Mouse (Mus musculus): ENCODE results near the gene Akap8l. TPM values are rescaled to one million over a fixed set of nuclear protein-coding genes. Genes with fewer than 3 reads are reported as not detected.
A peak's percentile ranks its signal among the peaks of the same experiment; 100 is the strongest.

Gene Akap8l
- polyA plus RNA-seq, 1 experiment from 2014 or later, result 85.1 TPM

DNA sequence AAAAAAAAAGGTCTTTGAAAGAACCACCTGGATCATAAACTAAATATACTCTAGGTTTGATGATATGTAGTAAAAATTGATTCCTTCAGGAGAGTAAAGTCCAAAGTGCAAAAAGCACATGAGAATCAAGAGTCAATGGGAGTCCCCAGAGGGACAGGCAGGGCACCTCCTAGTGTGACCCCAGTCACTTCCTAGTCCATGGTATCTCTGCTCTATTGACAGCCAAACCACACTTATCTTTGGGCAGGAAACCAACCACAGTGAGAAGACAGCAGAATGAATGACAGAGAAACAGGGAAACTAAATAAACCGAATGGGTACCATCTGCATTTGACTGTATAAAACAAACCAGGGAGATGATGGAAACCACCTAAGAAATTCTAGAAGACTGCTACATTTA is 10.3 kb downstream of the Akap8l start:
- H3K27ac ChIP-seq, result no peak overlapping the region
- H3K4me1 ChIP-seq, result no peaks in the 10 kb centered on the region
- H3K9ac ChIP-seq, result no peak overlapping the region
- no peak overlapping the region for H3K4me2 ChIP-seq
- peaks cover 62% of the 10 kb centered on the region for H3K36me3 ChIP-seq
- ATAC-seq (ENCODE audit: insufficient number of reproducible peaks, low FRiP score, low TSS enrichment, low read depth), result no peak
- no peak overlapping the region for H3K4me3 ChIP-seq
- 81% methylated on average over 1 of the region's 1 CpGs for WGBS
- no peaks in the 10 kb centered on the region for H3K9me3 ChIP-seq
- no peaks in the 10 kb centered on the region for H3K27me3 ChIP-seq

DNA sequence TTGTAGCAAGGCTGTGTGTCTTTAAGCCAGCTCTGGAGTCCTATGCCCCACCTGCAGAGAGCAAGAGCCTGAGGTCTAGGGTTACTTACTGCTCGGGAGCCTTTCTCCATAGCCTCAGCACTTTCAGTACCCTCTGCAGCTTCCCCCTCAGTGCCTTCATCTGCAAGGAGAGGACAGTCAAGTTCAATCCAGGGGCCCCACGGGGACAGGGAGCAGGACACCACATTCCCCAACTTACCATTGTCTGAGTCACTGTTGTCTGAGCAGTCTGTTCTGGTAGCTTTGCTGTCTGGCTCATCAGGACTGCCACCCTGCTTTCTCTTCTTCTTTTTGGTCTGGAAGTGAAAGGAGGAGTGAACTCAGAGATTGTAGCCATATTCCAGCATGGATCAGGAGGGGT is 14.5 kb downstream of the Akap8l start:
- Histone ChIP-seq H3K4me3 (no peak overlapping the region), H3K27ac (no peak overlapping the region), H3K9ac (no peak overlapping the region), H3K4me1 (no peaks in the 10 kb centered on the region), H3K9me3 (no peaks in the 10 kb centered on the region), H3K4me2 (no peak overlapping the region), H3K27me3 (no peaks in the 10 kb centered on the region), H3K36me3 (peaks cover 80% of the 10 kb centered on the region)
- ATAC-seq (ENCODE audit: insufficient number of reproducible peaks, low FRiP score, low TSS enrichment, low read depth), result no peak
- WGBS, result 78% methylated on average over 2 of the region's 2 CpGs

DNA sequence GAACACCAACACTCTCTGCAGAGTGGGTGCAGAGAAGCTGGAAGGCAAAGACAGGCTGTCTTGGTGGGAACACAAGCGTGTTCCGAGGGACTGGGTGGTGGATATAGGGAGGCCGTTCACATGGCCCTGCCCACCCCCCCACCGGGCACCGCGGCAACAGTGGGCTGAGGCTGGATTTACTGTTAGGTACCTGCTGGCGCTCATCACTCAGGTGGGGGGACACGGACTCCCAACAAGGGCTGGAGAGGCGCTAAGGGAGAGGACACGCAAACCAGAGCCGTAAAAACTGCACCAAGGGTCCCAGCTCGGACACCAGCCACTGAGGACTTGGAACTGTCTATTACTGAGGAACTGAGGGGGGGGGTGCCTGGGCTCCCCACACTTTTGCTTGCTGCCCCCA is 15.5 kb downstream of the Akap8l start:
- ATAC-seq (ENCODE audit: insufficient number of reproducible peaks, low FRiP score, low TSS enrichment, low read depth), result no peak
- no peaks in the 10 kb centered on the region for H3K27me3 ChIP-seq
- no peaks in the 10 kb centered on the region for H3K4me1 ChIP-seq
- no peak overlapping the region for H3K9ac ChIP-seq
- 87% methylated on average over 12 of the region's 12 CpGs for WGBS
- no peak overlapping the region for H3K4me3 ChIP-seq
- no peak overlapping the region for H3K27ac ChIP-seq
- H3K9me3 ChIP-seq, result no peaks in the 10 kb centered on the region
- peaks cover 83% of the 10 kb centered on the region for H3K36me3 ChIP-seq
- no peak overlapping the region for H3K4me2 ChIP-seq

- 0 out of 2 replicates have a peak, but pooled peaks have one; percentile 32 for ATAC-seq (ENCODE audit: insufficient number of reproducible peaks, low FRiP score, low TSS enrichment, low read depth)
- Histone ChIP-seq H3K4me2 (no peak overlapping the region), H3K27ac (no peak overlapping the region), H3K4me3 (no peak overlapping the region), H3K27me3 (no peaks in the 10 kb centered on the region), H3K9me3 (no peaks in the 10 kb centered on the region), H3K9ac (no peak overlapping the region), H3K4me1 (no peaks in the 10 kb centered on the region), H3K36me3 (peaks cover 87% of the 10 kb centered on the region)
- 92% methylated on average over 31 of the region's 31 CpGs for WGBS
These were observed 16.6 kb downstream of the Akap8l start for GRCm38 (mm10) chr17:32333675-32334303.

DNA sequence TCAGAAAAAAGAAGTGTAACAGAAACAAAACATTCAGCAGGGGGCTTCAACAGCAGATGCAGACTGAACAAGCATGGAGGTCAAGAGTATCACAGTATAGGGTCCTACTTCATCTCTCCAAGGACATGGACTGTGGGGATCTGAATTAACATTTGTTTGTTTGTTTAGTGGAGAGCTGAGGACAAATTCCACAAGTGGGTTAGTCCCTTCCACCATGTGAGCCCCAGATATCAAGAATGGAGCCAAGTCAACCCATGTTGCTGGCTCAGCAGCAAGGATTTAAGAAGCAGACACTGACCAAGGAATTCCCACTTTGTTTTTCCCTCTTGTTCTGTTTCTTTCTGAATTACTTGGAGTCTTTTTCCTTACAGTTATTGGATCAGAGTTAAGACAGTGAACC is 22.9 kb downstream of the Akap8l start:
- no peak overlapping the region for H3K27ac ChIP-seq
- no peaks in the 10 kb centered on the region for H3K27me3 ChIP-seq
- 0 out of 2 replicates have a peak, but pooled peaks cover 5% of the 10 kb centered on the region for H3K4me1 ChIP-seq
- no peak overlapping the region for H3K9ac ChIP-seq
- peaks cover 63% of the 10 kb centered on the region for H3K36me3 ChIP-seq
- H3K4me2 ChIP-seq, result no peak overlapping the region
- H3K9me3 ChIP-seq, result no peaks in the 10 kb centered on the region
- ATAC-seq (ENCODE audit: insufficient number of reproducible peaks, low FRiP score, low TSS enrichment, low read depth), result no peak
- H3K4me3 ChIP-seq, result no peak overlapping the region

DNA sequence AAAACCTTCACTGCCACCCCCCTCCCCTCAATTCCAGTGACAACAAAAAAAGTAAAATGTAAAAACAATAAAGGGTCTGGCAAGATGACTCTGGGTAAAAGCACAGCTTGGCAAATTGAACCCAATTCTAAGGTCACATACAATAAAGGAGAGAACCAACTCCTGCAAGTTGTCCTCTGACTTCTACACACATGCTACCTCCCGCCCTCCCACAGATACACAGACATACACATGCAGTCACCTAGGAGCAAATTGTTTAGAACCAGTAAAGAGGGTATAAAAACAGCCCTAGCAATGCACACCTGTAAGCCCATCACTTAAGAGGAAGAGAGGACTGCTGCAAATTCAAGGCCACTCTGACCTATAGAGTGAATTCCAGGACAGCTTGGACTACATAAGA is 27.6 kb downstream of the Akap8l start:
- ATAC-seq (ENCODE audit: insufficient number of reproducible peaks, low FRiP score, low TSS enrichment, low read depth), result no peak
- 95% methylated on average over 1 of the region's 1 CpGs for WGBS
- no peaks in the 10 kb centered on the region for H3K9me3 ChIP-seq
- H3K27ac ChIP-seq, result no peak overlapping the region
- H3K9ac ChIP-seq, result no peak overlapping the region
- H3K27me3 ChIP-seq, result no peaks in the 10 kb centered on the region
- H3K4me1 ChIP-seq, result peaks cover 26% of the 10 kb centered on the region
- H3K4me3 ChIP-seq, result no peak overlapping the region
- H3K36me3 ChIP-seq, result peaks cover 40% of the 10 kb centered on the region
- no peak overlapping the region for H3K4me2 ChIP-seq

GRCm38 (mm10) chr17:32321836-32322235 is 28.6 kb downstream of the Akap8l start:
- H3K9ac ChIP-seq, result peak overlapping the region; percentile 75
- peak overlapping the region; percentile 94 for H3K4me3 ChIP-seq
- no peaks in the 10 kb centered on the region for H3K9me3 ChIP-seq
- peaks cover 26% of the 10 kb centered on the region for H3K4me1 ChIP-seq
- H3K4me2 ChIP-seq, result peak overlapping the region; percentile 72
- WGBS, result 16% methylated on average over 6 of the region's 6 CpGs
- H3K27ac ChIP-seq, result peak overlapping the region; percentile 97
- ATAC-seq (ENCODE audit: insufficient number of reproducible peaks, low FRiP score, low TSS enrichment, low read depth), result no peak
- no peaks in the 10 kb centered on the region for H3K27me3 ChIP-seq
- peaks cover 46% of the 10 kb centered on the region for H3K36me3 ChIP-seq

DNA sequence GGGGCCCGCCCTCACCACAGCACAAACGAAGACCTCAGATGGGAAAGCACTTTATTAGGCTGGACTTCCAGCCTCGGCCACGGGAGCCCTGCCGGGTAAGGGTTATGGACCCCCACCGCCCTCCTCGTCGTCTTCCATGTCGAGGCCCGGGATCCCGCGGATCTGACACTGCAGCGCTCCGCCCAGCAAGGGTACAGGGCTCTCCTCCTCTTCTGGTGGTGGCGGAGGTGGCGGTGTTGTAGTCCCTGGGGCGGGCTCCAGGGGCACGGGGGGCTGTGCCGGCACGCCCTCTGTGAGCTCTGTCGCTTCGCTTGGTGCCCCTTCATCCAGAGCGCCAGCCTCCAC is 29.0 kb downstream of the Akap8l start:
- Histone ChIP-seq H3K9me3 (no peaks in the 10 kb centered on the region), H3K4me1 (peaks cover 26% of the 10 kb centered on the region), H3K36me3 (peaks cover 46% of the 10 kb centered on the region), H3K4me2 (peak overlapping the region; percentile 72), H3K27me3 (no peaks in the 10 kb centered on the region), H3K9ac (peak overlapping the region; percentile 75), H3K4me3 (peak overlapping the region; percentile 94), H3K27ac (peak overlapping the region; percentile 97)
- 0% methylated on average over 23 of the region's 23 CpGs for WGBS
- ATAC-seq (ENCODE audit: insufficient number of reproducible peaks, low FRiP score, low TSS enrichment, low read depth), result peak; percentile 66

- H3K4me3 ChIP-seq, result peak within 1 kb of the TSS; percentile 94
- no peaks in the 10 kb centered on the region for H3K9me3 ChIP-seq
- H3K4me2 ChIP-seq, result peak within 1 kb of the TSS; percentile 76
- peak within 1 kb of the TSS; percentile 97 for H3K27ac ChIP-seq
- peaks cover 26% of the 10 kb centered on the region for H3K4me1 ChIP-seq
- no peaks in the 10 kb centered on the region for H3K27me3 ChIP-seq
- H3K9ac ChIP-seq, result peak within 1 kb of the TSS; percentile 82
- peaks cover 46% of the 10 kb centered on the region for H3K36me3 ChIP-seq
- WGBS, result under 1% methylated on average over 83 of the region's 83 CpGs
- ATAC-seq (ENCODE audit: insufficient number of reproducible peaks, low FRiP score, low TSS enrichment, low read depth), result peak; percentile 99
These were observed 29.6 kb downstream of the Akap8l start, which contains the start of gene Akap8 for GRCm38 (mm10) chr17:32320597-32321389. TSS of gene Akap8 (minus strand) at chr17:32321238.

- Histone ChIP-seq H3K4me2 (peak overlapping the region; percentile 76), H3K9ac (peak overlapping the region; percentile 82), H3K27ac (peak overlapping the region; percentile 97), H3K4me1 (peaks cover 26% of the 10 kb centered on the region), H3K36me3 (peaks cover 48% of the 10 kb centered on the region), H3K27me3 (no peaks in the 10 kb centered on the region), H3K4me3 (peak overlapping the region; percentile 94), H3K9me3 (no peaks in the 10 kb centered on the region)
- 0% methylated on average over 7 of the region's 7 CpGs for WGBS
- no peak for ATAC-seq (ENCODE audit: insufficient number of reproducible peaks, low FRiP score, low TSS enrichment, low read depth)
These were observed 30.5 kb downstream of the Akap8l start for GRCm38 (mm10) chr17:32319950-32320349.

- Histone ChIP-seq H3K9me3 (no peaks in the 10 kb centered on the region), H3K4me1 (peaks cover 24% of the 10 kb centered on the region), H3K27ac (no peak overlapping the region), H3K4me2 (no peak overlapping the region), H3K4me3 (no peak overlapping the region), H3K9ac (no peak overlapping the region), H3K27me3 (no peaks in the 10 kb centered on the region), H3K36me3 (peaks cover 59% of the 10 kb centered on the region)
- no peak for ATAC-seq (ENCODE audit: insufficient number of reproducible peaks, low FRiP score, low TSS enrichment, low read depth)
- 84% methylated on average over 3 of the region's 3 CpGs for WGBS
These were observed 32.7 kb downstream of the Akap8l start for GRCm38 (mm10) chr17:32317708-32318107.

DNA sequence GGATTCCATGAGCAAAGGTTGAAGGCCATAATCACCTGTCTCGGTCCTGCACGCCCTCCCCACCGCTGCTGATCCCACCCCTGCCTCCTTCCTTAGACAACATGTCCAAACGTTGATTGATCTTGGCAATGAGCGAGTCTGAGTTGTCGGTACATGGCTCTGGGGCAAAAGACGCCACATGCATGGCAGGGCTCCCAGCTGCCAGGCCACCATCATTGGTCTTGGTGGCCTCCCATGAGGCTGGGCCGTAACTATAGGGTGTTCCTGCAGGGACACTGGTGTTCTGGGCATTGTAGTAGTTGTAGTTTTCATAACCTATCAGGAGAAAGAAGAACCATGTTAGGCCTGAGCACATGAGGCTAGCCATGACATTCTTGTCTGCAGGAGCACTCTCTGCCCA is 33.4 kb downstream of the Akap8l start:
- Histone ChIP-seq H3K4me2 (no peak overlapping the region), H3K4me3 (no peak overlapping the region), H3K36me3 (peaks cover 64% of the 10 kb centered on the region), H3K9me3 (no peaks in the 10 kb centered on the region), H3K4me1 (peaks cover 19% of the 10 kb centered on the region), H3K9ac (no peak overlapping the region), H3K27me3 (no peaks in the 10 kb centered on the region), H3K27ac (no peak overlapping the region)
- no peak for ATAC-seq (ENCODE audit: insufficient number of reproducible peaks, low FRiP score, low TSS enrichment, low read depth)
- WGBS, result 93% methylated on average over 8 of the region's 8 CpGs

Data from limb, embryonic 15.5 days (tissue).